Mouse (Mus musculus): ENCODE data around the gene Gm42878.

DNA sequence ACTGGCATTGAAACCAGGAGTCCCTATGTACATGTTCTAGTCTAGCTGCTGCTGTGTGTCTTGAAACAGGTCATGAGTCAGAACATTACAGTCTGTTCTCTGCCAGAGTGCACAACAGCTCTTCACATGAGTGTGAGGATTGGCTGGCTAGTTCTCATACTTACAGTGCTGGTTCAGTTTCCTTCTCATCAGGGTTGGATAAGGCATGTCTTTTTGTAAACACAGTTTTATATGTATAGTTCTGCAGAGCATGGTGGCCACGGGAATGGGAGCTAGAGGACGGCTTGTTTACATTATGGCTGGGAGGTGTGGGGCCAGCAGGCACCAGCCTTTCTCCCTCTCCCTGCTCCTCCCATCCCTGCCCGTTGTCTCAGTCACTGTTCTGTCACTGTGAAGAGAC lies 75.7 kb downstream of the Gm42878 start:
- no peak for TF ChIP-seq CTCF (IDR thresholded peaks at IDR 0.05; ENCODE audit: low read depth)
- TF ChIP-seq EP300 (IDR thresholded peaks at IDR 0.05; ENCODE audit: low read depth) = no peak

Measured in liver, embryonic 14.5 days (tissue).